Mouse (Mus musculus) testis, adult 2 months (tissue): Measurements from ENCODE around the gene Cep164.

ENCODE experiments used
- CTCF ChIP-seq: fragments of 200-500 bp; IDR thresholded peaks from 2 replicates; pipeline ENCODE4 v1.5.1; 2012; ENCODE audit warnings: low read depth, mild to moderate bottlenecking, inconsistent platforms, low read length, moderate library complexity; ENCODE audit not compliant: control insufficient read depth, insufficient read depth, insufficient replicate concordance
- POLR2A ChIP-seq: fragments of 200-500 bp; IDR thresholded peaks from 2 replicates; pipeline ENCODE4 v1.6.1; 2012; ENCODE audit warnings: low read depth, mild to moderate bottlenecking, inconsistent platforms, low read length, moderate library complexity; ENCODE audit not compliant: control insufficient read depth

DNA sequence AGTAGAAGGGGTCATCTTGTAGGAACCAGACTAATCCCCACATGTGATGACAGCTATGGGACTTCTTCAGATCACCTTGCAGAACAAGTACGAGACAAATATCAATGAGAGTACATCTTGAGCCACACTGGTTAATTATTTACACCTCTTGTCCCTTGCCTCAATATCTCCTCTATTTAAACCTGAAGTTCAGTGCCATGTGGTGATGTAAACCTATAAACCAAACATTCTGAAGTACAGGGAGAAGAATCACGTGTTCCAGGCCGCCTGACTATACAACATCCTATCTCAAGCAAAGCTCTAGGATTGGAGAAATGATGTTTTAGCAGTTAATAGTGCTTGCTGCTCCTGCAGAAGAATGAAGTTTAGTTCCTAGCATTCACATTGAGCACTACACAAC, 41.8 kb upstream of the Cep164 start:
- TF ChIP-seq POLR2A = no peak
- TF ChIP-seq CTCF = no peak
